Mouse (Mus musculus) lung, embryonic 14.5 days (tissue): ENCODE measurements at regions not wholly inside any gene's neighbourhood (a gene's known extent, or its start where the extent isn't known, plus 50 kb on each side); places are given as distances from the start of the nearest gene placed in this dataset.

Source experiments
- ATAC-seq: fragments of 200-750 bp; cut with Nextera tagmentation; 2 replicates; pipeline ENCODE4 v1.8.0; 2017; ENCODE audit warnings: mild to moderate bottlenecking, moderate TSS enrichment, moderate library complexity; ENCODE audit not compliant: insufficient read depth
- DNase-seq: peaks from one replicate; pipeline ENCODE4 v3.0.0-alpha.2; 2015
- H3K27ac ChIP-seq: fragments of 300-500 bp; sonication (generic); 2 replicates; pipeline ENCODE4 v1.5.1; 2014; ENCODE audit warnings: low read depth, mild to moderate bottlenecking, moderate library complexity
- H3K27me3 ChIP-seq: fragments of 300-500 bp; sonication (generic); 2 replicates; pipeline ENCODE4 v1.6.1; 2014; ENCODE audit warnings: low read length, control low read depth; ENCODE audit not compliant: insufficient read depth
- H3K36me3 ChIP-seq: fragments of 300-500 bp; sonication (generic); 2 replicates; pipeline ENCODE4 v1.6.1; 2014; ENCODE audit warnings: control low read depth; ENCODE audit not compliant: insufficient read depth
- H3K4me1 ChIP-seq: fragments of 300-500 bp; sonication (generic); 2 replicates; pipeline ENCODE4 v1.6.1; 2014; ENCODE audit warnings: antibody characterized with exemption, control low read depth; ENCODE audit not compliant: insufficient read depth
- H3K4me2 ChIP-seq: fragments of 300-500 bp; sonication (generic); 2 replicates; pipeline ENCODE4 v1.6.1; 2014; ENCODE audit warnings: mild to moderate bottlenecking
- H3K4me3 ChIP-seq: fragments of 300-500 bp; sonication (generic); 2 replicates; pipeline ENCODE4 v1.5.1; 2014; ENCODE audit warnings: low read depth, low read length
- H3K9ac ChIP-seq: fragments of 300-500 bp; sonication (generic); 2 replicates; pipeline ENCODE4 v1.6.1; 2014
- H3K9me3 ChIP-seq: fragments of 300-500 bp; sonication (generic); 2 replicates; pipeline ENCODE4 v1.6.1; 2016; ENCODE audit warnings: low read depth, low read length, control low read depth
- CTCF ChIP-seq: IDR thresholded peaks from 2 replicates; pipeline ENCODE4 v1.5.1; 2016; ENCODE audit warnings: antibody characterized with exemption, low read depth
- WGBS: fragments of 180-500 bp; shearing (Covaris S2); extraction: QIAGEN DNeasy Blood & Tissue Kit; methylation state at CpG from one replicate; pipeline ENCODE4 v1.1.7; 2014; 5-methylcytosine and 5-hydroxymethylcytosine counted together

DNA sequence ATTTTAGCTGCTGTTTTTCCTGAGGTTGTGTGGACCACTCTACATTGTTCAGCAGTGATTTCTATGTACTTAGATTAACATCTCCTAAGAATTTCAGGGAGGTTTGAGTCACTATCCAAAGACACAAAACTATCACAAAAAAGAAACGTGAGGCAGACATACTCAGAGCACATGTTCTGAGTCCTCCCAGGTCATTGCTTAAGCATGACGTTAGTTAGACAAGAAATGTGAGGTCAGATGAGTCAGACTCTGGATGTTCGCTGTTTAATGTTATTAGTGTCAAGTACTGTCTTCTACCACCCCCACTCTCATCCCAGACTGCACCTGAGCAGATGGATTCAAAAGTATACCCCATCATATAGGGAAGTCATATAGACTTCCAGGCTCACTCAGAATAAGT is 475.0 kb downstream of the Etnk1 start:
- DNase-seq (no peak), ATAC-seq (no peak)
- Histone ChIP-seq H3K27me3 (no peaks in the 10 kb centered on the region), H3K4me3 (no peak overlapping the region), H3K27ac (no peak overlapping the region), H3K4me2 (no peak overlapping the region), H3K36me3 (no peaks in the 10 kb centered on the region), H3K4me1 (no peaks in the 10 kb centered on the region), H3K9ac (no peak overlapping the region), H3K9me3 (no peaks in the 10 kb centered on the region)
- WGBS: 67% methylated on average over 3 of the region's 3 CpGs
- TF ChIP-seq CTCF: no peak

DNA sequence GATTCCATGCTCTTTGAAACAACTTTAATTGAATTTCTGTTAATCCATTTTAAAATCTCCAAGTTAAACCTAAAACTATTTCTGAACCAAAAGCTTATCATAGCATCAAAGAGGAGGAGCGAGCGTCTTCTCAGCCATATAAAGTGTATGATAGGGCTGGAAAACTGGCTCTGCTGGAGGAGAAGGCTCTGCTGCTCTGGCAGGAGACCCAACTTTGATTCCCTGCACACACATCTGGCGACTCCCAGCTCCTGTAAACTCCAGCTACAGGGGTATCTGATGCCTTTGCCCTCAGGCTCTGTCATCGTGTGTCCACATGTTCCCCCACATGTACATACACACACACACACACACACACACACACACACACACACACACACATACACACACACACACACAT is 479.0 kb downstream of the Etnk1 start:
- H3K4me3 ChIP-seq: no peak overlapping the region
- DNase-seq (no peak), ATAC-seq (no peak)
- H3K36me3 ChIP-seq: no peaks in the 10 kb centered on the region
- no peaks in the 10 kb centered on the region for H3K9me3 ChIP-seq
- H3K4me1 ChIP-seq: no peaks in the 10 kb centered on the region
- H3K9ac ChIP-seq: no peak overlapping the region
- no peak for TF ChIP-seq CTCF
- no peak overlapping the region for H3K4me2 ChIP-seq
- H3K27me3 ChIP-seq: no peaks in the 10 kb centered on the region
- WGBS: 67% methylated on average over 4 of the region's 4 CpGs
- no peak overlapping the region for H3K27ac ChIP-seq

DNA sequence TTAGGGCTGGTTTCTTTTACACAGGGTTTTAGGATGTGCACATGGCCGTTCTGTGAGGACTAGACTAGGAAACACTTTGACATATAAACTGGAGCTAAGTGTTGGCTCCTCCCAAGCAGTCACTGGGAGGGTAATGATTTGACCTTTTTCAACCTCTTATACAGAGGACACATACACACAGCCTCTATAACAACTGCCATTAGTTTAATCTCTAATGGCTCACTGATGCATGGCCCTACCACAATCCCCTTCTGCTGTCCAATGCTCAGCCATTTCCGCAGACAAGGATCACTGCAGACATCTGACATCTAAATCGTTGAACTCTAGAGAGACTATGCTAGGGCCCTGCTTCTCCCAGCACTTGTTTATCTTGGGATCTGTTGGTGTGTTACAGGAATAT is 481.5 kb downstream of the Etnk1 start:
- H3K9ac ChIP-seq: no peak overlapping the region
- H3K4me1 ChIP-seq: no peaks in the 10 kb centered on the region
- H3K9me3 ChIP-seq: 0 out of 2 replicates have a peak, but pooled peaks cover 6% of the 10 kb centered on the region
- no peaks in the 10 kb centered on the region for H3K27me3 ChIP-seq
- no peak overlapping the region for H3K27ac ChIP-seq
- TF ChIP-seq CTCF: no peak
- DNase-seq (no peak), ATAC-seq (no peak)
- WGBS: 72% methylated on average over 3 of the region's 3 CpGs
- no peak overlapping the region for H3K4me3 ChIP-seq
- no peaks in the 10 kb centered on the region for H3K36me3 ChIP-seq
- H3K4me2 ChIP-seq: no peak overlapping the region

DNA sequence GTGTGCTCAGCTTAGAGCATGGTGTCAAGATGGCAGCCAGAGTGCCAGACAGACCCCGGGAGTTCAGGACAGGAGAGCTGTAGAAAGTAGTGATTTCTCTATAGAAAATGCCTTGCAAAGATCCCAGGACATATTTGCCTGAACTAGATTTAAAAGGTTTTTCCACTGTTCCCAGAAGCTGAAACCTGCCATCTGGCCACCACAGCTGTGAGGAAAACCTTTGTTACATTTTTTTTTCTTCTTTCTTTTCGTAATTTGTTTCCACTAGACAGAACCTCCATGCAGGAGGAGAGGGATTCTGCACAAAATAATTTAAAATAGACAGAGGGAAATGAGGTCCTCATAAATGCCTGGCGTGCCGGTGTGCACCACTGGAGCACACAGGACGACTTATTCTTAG is 489.6 kb downstream of the Etnk1 start:
- 0 out of 2 replicates have a peak, but pooled peaks cover 6% of the 10 kb centered on the region for H3K9me3 ChIP-seq
- DNase-seq: no peak
- no peak overlapping the region for H3K27ac ChIP-seq
- no peak overlapping the region for H3K4me3 ChIP-seq
- H3K4me1 ChIP-seq: no peaks in the 10 kb centered on the region
- no peak overlapping the region for H3K4me2 ChIP-seq
- H3K27me3 ChIP-seq: no peaks in the 10 kb centered on the region
- no peak overlapping the region for H3K9ac ChIP-seq
- TF ChIP-seq CTCF: no peak
- H3K36me3 ChIP-seq: no peaks in the 10 kb centered on the region
- no peak for ATAC-seq
- WGBS: 65% methylated on average over 5 of the region's 5 CpGs

DNA sequence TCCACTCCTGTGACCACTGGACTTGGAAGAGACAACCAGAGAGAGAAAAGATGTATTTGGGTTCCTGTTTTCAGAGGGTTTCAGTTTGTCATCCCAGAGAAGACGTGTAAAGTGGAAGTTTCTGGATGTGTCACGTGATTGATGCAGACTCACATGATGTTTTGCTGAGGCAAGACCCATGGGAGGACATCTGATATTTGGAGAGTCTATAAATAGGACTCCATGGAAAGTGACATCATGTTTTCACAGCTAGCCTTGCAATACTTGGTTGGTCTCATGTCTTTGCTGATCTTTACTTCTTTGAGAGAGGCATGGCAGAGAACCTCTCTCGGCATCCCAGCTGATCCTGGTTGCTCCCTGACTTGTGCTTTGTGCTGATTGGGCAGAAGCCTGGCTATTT is 493.8 kb downstream of the Etnk1 start:
- ATAC-seq (no peak), DNase-seq (no peak)
- Histone ChIP-seq H3K4me1 (no peaks in the 10 kb centered on the region), H3K36me3 (no peaks in the 10 kb centered on the region), H3K9ac (no peak overlapping the region), H3K27me3 (no peaks in the 10 kb centered on the region), H3K4me2 (no peak overlapping the region), H3K9me3 (no peaks in the 10 kb centered on the region), H3K27ac (no peak overlapping the region), H3K4me3 (no peak overlapping the region)
- 62% methylated on average over 3 of the region's 3 CpGs for WGBS
- no peak for TF ChIP-seq CTCF

DNA sequence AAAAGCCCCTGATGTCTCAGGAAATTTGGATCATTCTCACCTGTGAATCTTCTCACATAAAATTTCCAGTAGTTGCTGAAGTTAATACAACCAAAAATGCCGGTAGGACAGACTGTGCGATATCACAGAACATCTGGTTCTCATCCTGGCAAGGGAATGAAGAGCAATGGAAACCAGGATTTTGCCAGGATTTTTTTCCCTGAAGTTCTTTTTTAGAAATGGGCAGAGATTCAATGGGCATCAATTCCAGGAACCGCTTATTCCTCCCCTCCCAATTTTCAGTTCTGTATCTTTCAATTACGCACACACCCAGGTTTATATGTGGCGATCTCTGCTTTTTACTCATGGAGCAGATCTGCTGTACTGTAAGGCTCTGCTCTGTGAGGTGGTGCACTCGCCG is 496.3 kb downstream of the Etnk1 start:
- DNase-seq (no peak), ATAC-seq (no peak)
- no peaks in the 10 kb centered on the region for H3K27me3 ChIP-seq
- WGBS: 83% methylated on average over 7 of the region's 7 CpGs
- H3K4me1 ChIP-seq: no peaks in the 10 kb centered on the region
- no peak overlapping the region for H3K27ac ChIP-seq
- H3K9me3 ChIP-seq: no peaks in the 10 kb centered on the region
- no peak for TF ChIP-seq CTCF
- no peak overlapping the region for H3K4me3 ChIP-seq
- no peaks in the 10 kb centered on the region for H3K36me3 ChIP-seq
- H3K4me2 ChIP-seq: no peak overlapping the region
- no peak overlapping the region for H3K9ac ChIP-seq

DNA sequence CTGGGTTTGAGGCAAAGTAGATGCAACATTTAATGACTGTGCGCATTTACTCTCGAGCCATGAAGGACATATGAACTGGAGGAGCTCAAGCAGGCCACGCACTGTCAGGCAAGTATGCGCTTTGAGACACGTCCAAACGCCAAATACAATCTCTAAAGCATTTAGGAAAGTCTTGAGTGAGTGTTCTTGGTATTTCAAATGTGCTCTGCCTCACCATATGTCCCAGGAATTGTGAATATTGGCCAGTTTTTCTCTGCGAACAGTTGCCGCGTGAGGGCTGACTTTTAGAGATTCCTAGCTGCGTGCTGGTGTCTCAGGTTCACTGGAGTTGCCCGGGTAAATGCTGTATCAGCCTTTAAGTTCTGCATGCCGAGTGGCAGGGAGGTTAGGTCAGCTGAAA is 498.4 kb downstream of the Etnk1 start:
- no peak overlapping the region for H3K4me3 ChIP-seq
- no peaks in the 10 kb centered on the region for H3K9me3 ChIP-seq
- H3K36me3 ChIP-seq: no peaks in the 10 kb centered on the region
- H3K9ac ChIP-seq: no peak overlapping the region
- H3K27me3 ChIP-seq: no peaks in the 10 kb centered on the region
- 75% methylated on average over 12 of the region's 12 CpGs for WGBS
- TF ChIP-seq CTCF: no peak
- ATAC-seq (no peak), DNase-seq (no peak)
- no peaks in the 10 kb centered on the region for H3K4me1 ChIP-seq
- no peak overlapping the region for H3K27ac ChIP-seq
- no peak overlapping the region for H3K4me2 ChIP-seq

DNA sequence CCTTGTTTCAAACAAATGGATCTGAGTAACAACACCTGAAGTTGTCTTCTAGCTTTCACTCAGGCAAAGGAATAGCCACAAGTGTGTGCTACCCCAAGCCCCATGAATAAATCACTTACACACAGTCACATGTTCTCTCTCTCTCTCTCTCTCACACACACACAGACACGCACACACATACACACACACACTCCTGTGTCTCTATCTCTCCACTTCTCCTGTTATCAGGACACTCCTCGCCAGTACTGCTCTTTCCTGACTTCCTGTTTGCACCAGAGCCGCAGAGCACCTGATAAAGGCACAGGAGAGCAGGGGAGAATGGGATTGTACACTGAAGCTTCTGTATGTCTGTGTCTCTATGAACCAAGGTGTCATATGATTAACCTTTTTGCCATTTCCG is 501.5 kb downstream of the Etnk1 start:
- Histone ChIP-seq H3K4me2 (no peak overlapping the region), H3K36me3 (no peaks in the 10 kb centered on the region), H3K9ac (no peak overlapping the region), H3K27ac (no peak overlapping the region), H3K4me3 (no peak overlapping the region), H3K27me3 (no peaks in the 10 kb centered on the region), H3K4me1 (no peaks in the 10 kb centered on the region), H3K9me3 (no peaks in the 10 kb centered on the region)
- WGBS: 58% methylated on average over 4 of the region's 4 CpGs
- DNase-seq (no peak), ATAC-seq (no peak)
- no peak for TF ChIP-seq CTCF
